Mouse (Mus musculus): ENCODE results near the gene Slc25a34.
A peak's percentile ranks its signal among the peaks of the same experiment; 100 is the strongest.

Gene Slc25a34

GRCm38 (mm10) chr4:141581051-141581450 is 42.6 kb downstream of the Slc25a34 start:
- no peak for DNase-seq (ENCODE audit: low read depth, low spot score)

DNA sequence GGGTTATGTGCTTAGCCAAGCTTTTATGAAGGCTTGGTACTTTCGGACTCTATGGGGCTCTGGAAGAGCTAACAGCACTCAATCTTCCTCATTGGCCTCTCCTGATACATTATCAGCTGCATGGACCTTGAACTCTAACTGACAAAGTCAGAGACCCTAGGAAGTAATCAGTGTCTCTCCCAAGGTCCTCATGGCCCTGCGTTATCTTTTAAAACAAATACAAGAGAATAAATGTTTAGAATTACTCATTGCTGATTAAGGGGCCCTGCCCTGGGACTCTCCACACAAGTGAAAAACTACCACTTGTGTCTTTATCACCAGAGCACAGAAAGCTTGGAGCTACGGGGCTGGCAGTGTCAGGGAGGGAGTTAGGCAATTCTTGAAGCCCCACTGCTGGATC is 44.8 kb downstream of the Slc25a34 start:
- DNase-seq (ENCODE audit: low read depth, low spot score), result no peak

GRCm38 (mm10) chr4:141576877-141577276 is 46.7 kb downstream of the Slc25a34 start:
- peak; percentile 89 for DNase-seq (ENCODE audit: low read depth, low spot score)

- peak; percentile 85 for DNase-seq (ENCODE audit: low read depth, low spot score)
Measured at GRCm38 (mm10) chr4:141576404-141576803, 47.2 kb downstream of the Slc25a34 start.

DNA sequence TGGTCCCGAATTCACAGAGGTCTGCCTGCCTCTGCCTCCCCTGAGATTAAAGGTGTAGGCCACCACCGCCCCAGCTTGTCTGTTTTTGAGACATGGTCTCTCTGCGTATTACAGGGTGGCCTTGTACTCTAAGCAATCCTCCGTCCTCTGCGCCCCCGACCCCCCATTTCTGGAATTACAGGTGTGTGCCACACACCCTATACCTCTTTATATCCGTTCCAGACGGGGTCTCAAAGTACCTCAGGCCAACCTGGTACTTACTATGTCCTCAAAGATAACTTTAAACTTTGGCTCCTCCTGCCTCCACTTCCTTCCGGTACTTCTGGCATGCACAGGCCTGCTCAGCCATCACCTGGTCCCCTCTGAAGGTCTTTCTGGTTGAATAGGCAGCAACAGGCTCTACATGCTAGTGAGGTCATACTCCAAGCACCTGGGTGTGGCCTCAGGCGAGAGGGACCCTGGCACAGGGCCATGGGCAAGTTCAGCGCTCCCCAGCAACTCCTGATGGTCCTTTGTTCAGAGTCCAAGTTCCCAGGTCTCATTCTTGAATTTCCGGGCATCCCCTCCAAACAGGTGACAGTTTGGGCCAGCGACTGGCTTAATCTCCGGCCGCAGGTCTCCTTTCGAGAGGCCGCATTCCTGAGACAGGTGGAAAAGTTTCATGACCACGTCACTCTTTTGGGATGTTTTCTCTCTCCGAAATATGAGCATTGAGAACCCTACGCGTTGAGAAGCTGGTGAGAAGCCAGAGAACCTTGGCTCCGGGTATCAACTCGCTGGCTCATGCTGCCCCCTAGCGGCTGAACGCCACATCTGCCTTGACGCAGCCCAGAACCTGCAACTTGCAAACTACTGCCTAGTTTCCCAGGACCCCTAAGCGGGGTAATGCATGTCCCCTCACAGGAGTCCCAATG is 48.6 kb downstream of the Slc25a34 start:
- peak; percentile 92 for DNase-seq (ENCODE audit: low read depth, low spot score)

DNA sequence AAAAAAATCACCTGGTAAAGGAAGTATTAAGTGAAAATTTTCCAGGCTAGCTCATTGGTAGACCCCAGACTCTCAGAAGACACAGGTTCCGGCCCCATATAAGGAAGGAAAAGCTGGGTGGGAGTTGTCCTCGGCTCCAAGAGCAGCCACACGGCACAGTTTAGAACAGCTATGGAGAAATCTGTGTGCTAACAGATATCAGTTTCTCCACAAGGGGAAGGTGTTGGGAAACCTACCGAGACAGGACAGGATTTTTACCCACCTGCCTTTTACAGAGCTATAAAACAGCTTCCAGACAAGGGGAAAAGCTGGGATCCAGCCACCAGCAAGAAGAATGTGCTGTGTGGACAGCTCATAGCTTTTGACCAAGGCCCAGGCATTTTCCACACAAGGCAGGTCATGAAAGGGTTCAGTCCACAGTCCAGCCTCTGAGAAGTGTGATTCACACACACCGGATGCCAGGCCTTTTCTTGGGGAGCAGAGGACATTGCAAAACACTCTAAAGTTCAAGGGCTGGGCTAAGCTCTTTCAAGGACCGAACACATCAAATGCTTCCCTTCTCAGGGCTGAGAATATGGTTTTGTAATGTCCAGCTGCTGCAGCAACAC is 50.2 kb downstream of the Slc25a34 start:
- peak; percentile 71 for DNase-seq (ENCODE audit: low read depth, low spot score)

- peak; percentile 92 for DNase-seq (ENCODE audit: low read depth, low spot score)
Measured at GRCm38 (mm10) chr4:141572668-141573358, 50.8 kb downstream of the Slc25a34 start.

DNA sequence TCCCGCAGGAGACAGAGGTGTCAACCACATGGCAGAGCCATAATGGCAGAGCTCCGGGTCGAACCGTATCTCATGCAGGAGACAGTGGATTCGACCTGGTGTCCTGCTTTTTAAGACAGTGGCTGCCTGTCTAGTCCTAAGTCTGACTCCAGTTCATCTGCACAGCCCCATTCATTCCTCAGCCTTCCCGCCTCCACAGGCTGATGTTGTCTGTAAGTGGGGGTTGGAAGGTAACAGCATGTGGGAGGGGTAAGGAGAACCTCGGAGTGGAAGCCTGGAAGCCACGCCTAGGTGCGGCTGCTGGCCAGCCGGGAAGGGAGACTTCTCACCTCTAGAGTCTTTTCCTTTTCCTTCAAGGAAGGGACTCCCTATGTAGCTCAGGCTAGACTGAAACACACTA is 51.7 kb downstream of the Slc25a34 start:
- DNase-seq (ENCODE audit: low read depth, low spot score), result peak; percentile 89

- DNase-seq (ENCODE audit: low read depth, low spot score), result peak; percentile 74
Measured at GRCm38 (mm10) chr4:141571337-141571739, 52.3 kb downstream of the Slc25a34 start.

DNA sequence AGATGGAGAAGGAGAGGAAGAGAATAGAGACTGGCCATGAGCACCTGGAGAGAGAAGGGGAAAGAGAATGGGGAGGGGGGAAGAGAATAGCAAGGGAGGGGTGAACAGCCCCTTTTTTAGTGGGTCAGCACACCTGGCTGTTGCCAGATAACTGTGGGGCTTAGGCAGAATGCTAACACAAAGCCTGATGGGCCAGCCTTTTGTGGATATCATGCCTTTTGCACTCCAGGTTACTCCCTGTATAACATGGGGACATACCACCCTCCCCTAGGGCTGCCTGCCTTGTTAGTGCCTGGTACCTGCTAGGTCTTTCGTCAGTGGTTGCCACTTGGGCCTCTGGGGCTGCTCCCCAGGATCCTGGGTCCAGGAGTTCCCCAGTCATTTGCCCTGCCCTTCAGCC is 52.8 kb downstream of the Slc25a34 start:
- DNase-seq (ENCODE audit: low read depth, low spot score), result no peak

- peak; percentile 100 for DNase-seq (ENCODE audit: low read depth, low spot score)
Measured at GRCm38 (mm10) chr4:141570004-141570403, 53.6 kb downstream of the Slc25a34 start.

- peak; percentile 59 for DNase-seq (ENCODE audit: low read depth, low spot score)
Measured at GRCm38 (mm10) chr4:141568966-141569365, 54.7 kb downstream of the Slc25a34 start.

Measured in ES-CJ7 (cell line).